Mouse (Mus musculus) cortical plate, adult 2 months (tissue): ENCODE results near the gene Rhox7b. TPM values are rescaled to one million over a fixed set of nuclear protein-coding genes. Genes with fewer than 3 reads are reported as not detected.
"Not testable (repeated sequence)": the region's sequence is repeated elsewhere in the genome, so short reads cannot be mapped to it uniquely, and the experiment has no call there.

Experiments
- H3K27ac ChIP-seq: fragments of 200-500 bp; 2 replicates; pipeline ENCODE4 v1.5.1; 2012; ENCODE audit warnings: low read length, control low read depth, inconsistent platforms; ENCODE audit not compliant: insufficient read depth
- H3K4me1 ChIP-seq: fragments of 200-500 bp; 2 replicates; pipeline ENCODE4 v1.6.1; 2011; ENCODE audit warnings: low read length; ENCODE audit not compliant: control insufficient read depth, insufficient read depth
- H3K4me3 ChIP-seq: fragments of 200-500 bp; 2 replicates; pipeline ENCODE4 v1.5.1; 2011; ENCODE audit warnings: mild to moderate bottlenecking, low read length, control low read depth; ENCODE audit not compliant: insufficient read depth
- CTCF ChIP-seq: fragments of 200-500 bp; IDR thresholded peaks from 2 replicates; pipeline ENCODE4 v1.5.1; 2011; ENCODE audit warnings: mild to moderate bottlenecking, control low read depth, low read length; ENCODE audit not compliant: insufficient read depth; ENCODE audit errors: extremely low read depth
- POLR2A ChIP-seq: fragments of 200-500 bp; IDR thresholded peaks from 2 replicates; pipeline ENCODE4 v1.6.1; 2011; ENCODE audit warnings: mild to moderate bottlenecking, low read length, control low read depth; ENCODE audit not compliant: insufficient read depth; ENCODE audit errors: extremely low read depth
- polyA plus RNA-seq: library from polyadenylated mRNA; depleted of rRNA; stranded (reverse); fragments of >200 nt; gene quantifications from 2 replicates; pipeline ENCODE4 v1.2.3, GENCODE M21; 2012; rRNA removed

The Rhox7b gene
- polyA plus RNA-seq: not detected in 2 replicates

- H3K27ac ChIP-seq, H3K4me3 ChIP-seq, H3K4me1 ChIP-seq: not testable (repeated sequence)
Measured at GRCm38 (mm10) chrX:37897132-37897531, at the start of gene Rhox7b. Rhox7b (minus strand) TSS chrX:37897232.

- no peak overlapping the region for H3K27ac ChIP-seq
- no peaks in the 10 kb centered on the region for H3K4me1 ChIP-seq
- no peak overlapping the region for H3K4me3 ChIP-seq
- no peak for TF ChIP-seq POLR2A
- no peak for TF ChIP-seq CTCF
Measured at GRCm38 (mm10) chrX:37916311-37916710, 19.3 kb upstream of the Rhox7b start.

- H3K4me1 ChIP-seq: no peaks in the 10 kb centered on the region
- no peak overlapping the region for H3K27ac ChIP-seq
- TF ChIP-seq CTCF: no peak
- no peak for TF ChIP-seq POLR2A
- H3K4me3 ChIP-seq: no peak overlapping the region
Measured at GRCm38 (mm10) chrX:37908581-37908980, 11.5 kb upstream of the Rhox7b start.

GRCm38 (mm10) chrX:37903727-37904126, 6.7 kb upstream of the Rhox7b start:
- Histone ChIP-seq H3K4me1 (no peaks in the 10 kb centered on the region), H3K27ac (no peak overlapping the region), H3K4me3 (no peak overlapping the region)
- TF ChIP-seq CTCF (no peak), POLR2A (no peak)

GRCm38 (mm10) chrX:37901670-37902069, 4.6 kb upstream of the Rhox7b start, which contains the start of gene Rhox9:
Rhox9 (minus strand) TSS chrX:37901770.
- H3K4me3 ChIP-seq, H3K27ac ChIP-seq, H3K4me1 ChIP-seq: not testable (repeated sequence)

- no peak for TF ChIP-seq CTCF
- TF ChIP-seq POLR2A: no peak
- Histone ChIP-seq H3K4me3 (no peak within 1 kb of the TSS), H3K27ac (no peak within 1 kb of the TSS), H3K4me1 (no peaks in the 10 kb centered on the region)
Measured at GRCm38 (mm10) chrX:37878844-37879243, 18.2 kb downstream of the Rhox7b start, which contains the start of gene Rhox8. Rhox8 (minus strand) TSS chrX:37878944.

GRCm38 (mm10) chrX:37871641-37872040, 25.4 kb downstream of the Rhox7b start:
- H3K4me3 ChIP-seq: no peak overlapping the region
- H3K4me1 ChIP-seq: no peaks in the 10 kb centered on the region
- TF ChIP-seq POLR2A (no peak), CTCF (no peak)
- no peak overlapping the region for H3K27ac ChIP-seq

Other genes with a start within 250 kb of the Rhox7b start
- gene Rhox4g, start 245.9 kb downstream of the Rhox7b start, polyA plus RNA-seq: not detected in 2 replicates
- not detected in 2 replicates for gene Rhox3h, start 228.5 kb downstream of the Rhox7b start, polyA plus RNA-seq
- not detected in 2 replicates for gene Rhox2h, start 224.0 kb downstream of the Rhox7b start, polyA plus RNA-seq
- not detected in 2 replicates for gene Rhox5, start 92.4 kb downstream of the Rhox7b start, polyA plus RNA-seq
- 0.09 TPM in 1 of 2 replicates, not detected in the other for gene Rhox6, start 70.3 kb downstream of the Rhox7b start, polyA plus RNA-seq
- not detected in 2 replicates for gene Rhox7a, start 65.5 kb downstream of the Rhox7b start, polyA plus RNA-seq
- gene Rhox8, start 18.3 kb downstream of the Rhox7b start, polyA plus RNA-seq: not detected in 2 replicates
- not detected in 2 replicates for gene Rhox9, start 4.5 kb upstream of the Rhox7b start, polyA plus RNA-seq
- gene Btg1-ps1, start 121.6 kb upstream of the Rhox7b start, polyA plus RNA-seq: not detected in 2 replicates
- gene Btg1-ps2, start 145.9 kb upstream of the Rhox7b start, polyA plus RNA-seq: not detected in 2 replicates
- gene Rhox10, start 169.2 kb upstream of the Rhox7b start, polyA plus RNA-seq: not detected in 2 replicates
- not detected in 2 replicates for gene Rhox11, start 187.9 kb upstream of the Rhox7b start, polyA plus RNA-seq
- not detected in 2 replicates for gene Rhox12, start 213.7 kb upstream of the Rhox7b start, polyA plus RNA-seq
- not detected in 2 replicates for gene Rhox13, start 224.0 kb upstream of the Rhox7b start, polyA plus RNA-seq